Mouse (Mus musculus) adrenal gland, adult 10 weeks (tissue): ENCODE data around the gene Xlr3a. TPM values are rescaled to one million over a fixed set of nuclear protein-coding genes. Genes with fewer than 3 reads are reported as not detected.

Experiments used
- polyA plus RNA-seq: library from polyadenylated mRNA; stranded (reverse); fragments of 350-450 nt; fragmentation: Illumina TruSeq; extraction: RNeasy Lipid Tissue Mini Kit (QIAGEN cat#74804); gene quantifications from one replicate; pipeline ENCODE4 v1.2.3, GENCODE M21; 2014; ENCODE audit warnings: low read depth, low replicate concordance

Gene Xlr3a
- polyA plus RNA-seq: 1.7 TPM

DNA sequence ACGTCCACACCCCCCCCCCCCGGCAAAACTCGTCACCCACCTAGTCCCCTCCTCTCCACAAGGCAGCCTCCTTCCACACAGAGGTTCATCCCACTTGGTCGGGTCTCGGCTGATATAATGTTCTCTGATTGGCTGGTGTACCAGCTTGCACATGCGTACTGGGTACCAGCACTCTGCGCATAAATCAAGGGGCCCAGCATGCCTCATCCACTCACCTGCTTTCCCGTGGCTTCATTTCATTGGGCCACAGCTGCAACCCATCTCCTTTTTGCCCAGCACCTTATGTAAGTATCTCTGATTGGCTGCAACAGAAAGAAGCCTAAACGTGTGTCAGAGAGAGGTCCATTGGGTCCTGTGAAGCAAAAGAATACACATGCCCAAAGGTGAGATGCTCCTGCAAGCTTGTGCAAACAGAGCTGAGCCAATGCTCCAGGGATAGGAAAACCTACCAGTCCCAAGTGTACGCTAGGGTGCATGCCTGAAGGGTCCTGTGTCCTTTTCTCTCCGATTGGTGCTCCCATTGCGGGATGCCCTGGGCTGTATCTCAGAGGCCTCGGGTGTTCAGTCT, at the start of gene Xlr3a:
Gene Xlr3a (minus strand): TSS at position 155 of the 568 bp plus-strand sequence.

GRCm38 (mm10) chrX:73116747-73117146, 19.9 kb upstream of the Xlr3a start, which contains the start of gene Gm14685:
Gm14685 (plus strand) TSS chrX:73117047.

GRCm38 (mm10) chrX:73082267-73083055, 14.4 kb downstream of the Xlr3a start, which contains the start of gene Xlr4a:
Xlr4a (minus strand) TSS chrX:73082478.

DNA sequence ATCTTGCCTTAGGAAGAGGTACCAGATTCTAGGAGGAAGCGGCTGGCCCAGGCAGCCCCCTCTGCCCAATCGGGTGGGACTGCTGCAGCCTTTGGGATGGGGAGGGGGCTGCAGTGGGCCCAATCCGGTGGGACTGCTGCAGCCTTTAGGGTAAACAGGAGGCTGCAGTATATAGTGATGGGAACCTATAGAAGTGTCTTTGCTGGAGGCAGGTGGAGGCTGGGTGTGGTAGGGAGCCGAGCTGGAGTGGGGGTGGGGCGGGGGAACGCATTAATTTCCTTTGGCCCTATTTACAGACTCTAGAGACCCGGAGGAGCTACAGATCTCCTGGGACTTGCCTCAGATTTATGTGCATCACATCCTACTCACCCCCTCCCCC, 32.5 kb downstream of the Xlr3a start, which contains the start of gene Pnma3:
Gene Pnma3 (plus strand): TSS at position 373 of the 379 bp plus-strand sequence.

DNA sequence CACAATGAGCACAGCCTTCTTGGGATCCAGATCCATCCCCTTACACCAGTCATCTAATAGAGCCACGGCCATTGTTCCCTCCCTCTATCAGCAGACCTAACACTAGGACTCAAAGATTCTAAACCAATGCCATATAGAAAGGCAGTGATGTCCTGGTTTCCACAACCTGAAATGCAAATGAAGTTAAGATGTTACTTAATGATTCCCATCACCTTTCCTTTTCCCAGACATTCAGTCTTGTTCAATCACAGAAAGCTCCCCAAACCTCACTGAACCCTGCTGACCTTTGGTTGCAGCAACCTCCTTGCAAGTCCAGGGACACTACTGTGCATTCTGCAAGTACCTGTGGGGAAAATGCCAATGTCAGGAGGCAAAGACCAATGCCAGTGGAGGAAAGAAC, 59.9 kb downstream of the Xlr3a start, which contains the start of gene Pnma5:
Gene Pnma5 (minus strand): TSS at position 101 of the 400 bp plus-strand sequence.

Other genes with a start within 250 kb of the Xlr3a start
- 250 TPM for gene Cetn2, start 178.7 kb downstream of the Xlr3a start, polyA plus RNA-seq
- gene Nsdhl, start 178.5 kb downstream of the Xlr3a start, polyA plus RNA-seq: 55.9 TPM
- 11.7 TPM for gene Zfp185, start 109.8 kb downstream of the Xlr3a start, polyA plus RNA-seq
- gene Pnma5, start 60.0 kb downstream of the Xlr3a start, polyA plus RNA-seq: not detected
- gene Pnma3, start 32.3 kb downstream of the Xlr3a start, polyA plus RNA-seq: 0.23 TPM
- 0.58 TPM for gene Xlr4a, start 14.6 kb downstream of the Xlr3a start, polyA plus RNA-seq
- not detected for gene Gm14685, start 20.0 kb upstream of the Xlr3a start, polyA plus RNA-seq
- not detected for gene Xlr5b, start 51.7 kb upstream of the Xlr3a start, polyA plus RNA-seq
- gene DXBay18, start 52.4 kb upstream of the Xlr3a start, polyA plus RNA-seq: not detected
- not detected for gene Spin2d, start 79.9 kb upstream of the Xlr3a start, polyA plus RNA-seq
- gene Xlr3b, start 95.1 kb upstream of the Xlr3a start, polyA plus RNA-seq: 3.5 TPM
- 1.2 TPM for gene Xlr4b, start 117.2 kb upstream of the Xlr3a start, polyA plus RNA-seq
- gene F8a, start 131.2 kb upstream of the Xlr3a start, polyA plus RNA-seq: 12.1 TPM
- gene Xlr4c, start 146.0 kb upstream of the Xlr3a start, polyA plus RNA-seq: not detected
- gene Xlr3c, start 168.3 kb upstream of the Xlr3a start, polyA plus RNA-seq: not detected
- gene Xlr5a, start 195.9 kb upstream of the Xlr3a start, polyA plus RNA-seq: not detected
- not detected for gene Xlr5c, start 195.9 kb upstream of the Xlr3a start, polyA plus RNA-seq
- gene Gm45015, start 239.7 kb upstream of the Xlr3a start, polyA plus RNA-seq: not detected
- 41.2 TPM for gene Zfp275, start 245.5 kb upstream of the Xlr3a start, polyA plus RNA-seq